Mouse (Mus musculus): ENCODE data around the gene Cap2.

Cap2 gene

DNA sequence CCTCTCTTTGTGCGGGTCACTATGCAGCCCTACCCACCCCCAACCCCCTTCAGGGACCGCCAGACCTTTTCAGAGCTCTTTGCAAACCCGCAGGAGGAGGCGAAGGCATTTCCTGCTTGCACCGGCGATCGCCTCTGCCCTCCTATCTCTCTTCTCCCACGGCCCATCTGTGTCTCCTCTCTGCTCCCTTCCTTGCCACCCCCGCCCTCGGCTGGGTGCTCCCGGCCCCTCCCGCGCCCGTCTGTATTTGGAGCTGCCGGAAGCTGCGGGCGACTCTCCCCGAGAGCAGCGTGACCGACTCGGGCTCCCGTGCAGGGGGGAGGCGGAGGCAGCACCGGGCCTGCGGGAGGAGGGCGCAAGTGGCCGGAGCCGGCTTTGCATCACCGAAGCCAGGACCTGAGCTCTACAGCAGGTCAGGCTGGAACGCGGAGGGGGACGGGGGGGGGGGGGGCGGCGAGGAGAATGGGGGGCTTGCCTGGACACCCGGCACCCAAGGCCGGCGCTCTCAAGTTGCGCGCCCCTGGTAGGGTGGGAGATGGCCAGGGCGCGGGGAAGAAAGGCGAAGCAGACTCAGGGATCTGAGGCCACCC lies at the start of gene Cap2:
Gene Cap2 (plus strand): TSS at position 49 of the 590 bp plus-strand sequence.
- H3K27me3 ChIP-seq (ENCODE audit: insufficient read depth, low read length) = peaks cover 28% of the 10 kb centered on the region
- peaks cover 19% of the 10 kb centered on the region for H3K4me1 ChIP-seq (replicated peaks; ENCODE audit: low read depth, low read length)
- H3K4me3 ChIP-seq (replicated peaks; ENCODE audit: low read length) = peak within 1 kb of the TSS; percentile 77
- H3K9me3 ChIP-seq (ENCODE audit: low read length) = no peaks in the 10 kb centered on the region
- TF ChIP-seq CTCF (conservative IDR thresholded peaks at IDR 0.05; ENCODE audit: low read length) (no peak), NANOG (IDR thresholded peaks at IDR 0.05; ENCODE audit: borderline replicate concordance, low read length) (no peak), POU5F1 (IDR thresholded peaks at IDR 0.05; ENCODE audit: borderline replicate concordance, low read length) (no peak)
- H3K36me3 ChIP-seq (ENCODE audit: insufficient read depth, low read length) = no peaks in the 10 kb centered on the region

DNA sequence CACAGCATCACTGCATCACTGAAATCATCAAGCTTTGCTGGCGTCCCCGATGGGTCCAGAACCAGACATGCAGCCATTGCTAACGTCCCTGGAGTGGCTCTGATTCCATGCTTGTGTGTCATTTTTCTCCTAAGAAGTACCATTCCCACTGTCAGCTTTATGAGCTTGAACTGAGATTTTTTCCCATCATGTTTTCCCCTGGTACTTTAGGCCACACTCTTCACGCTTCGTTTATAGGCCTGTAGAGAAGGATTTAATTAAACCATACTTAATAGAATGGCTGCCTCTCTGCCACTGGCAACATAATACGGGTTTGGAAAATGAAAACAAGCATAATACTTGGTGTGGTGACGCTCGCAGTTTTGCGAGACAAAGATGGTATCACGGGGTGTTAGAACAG lies 42.1 kb upstream of the Cap2 start:
- no peaks in the 10 kb centered on the region for H3K27me3 ChIP-seq (ENCODE audit: insufficient read depth, low read length)
- no peaks in the 10 kb centered on the region for H3K9me3 ChIP-seq (ENCODE audit: low read length)
- no peaks in the 10 kb centered on the region for H3K4me1 ChIP-seq (replicated peaks; ENCODE audit: low read depth, low read length)
- no peak overlapping the region for H3K4me3 ChIP-seq (replicated peaks; ENCODE audit: low read length)
- H3K36me3 ChIP-seq (ENCODE audit: insufficient read depth, low read length) = no peaks in the 10 kb centered on the region
- TF ChIP-seq CTCF (conservative IDR thresholded peaks at IDR 0.05; ENCODE audit: low read length) (no peak), NANOG (IDR thresholded peaks at IDR 0.05; ENCODE audit: borderline replicate concordance, low read length) (no peak)

DNA sequence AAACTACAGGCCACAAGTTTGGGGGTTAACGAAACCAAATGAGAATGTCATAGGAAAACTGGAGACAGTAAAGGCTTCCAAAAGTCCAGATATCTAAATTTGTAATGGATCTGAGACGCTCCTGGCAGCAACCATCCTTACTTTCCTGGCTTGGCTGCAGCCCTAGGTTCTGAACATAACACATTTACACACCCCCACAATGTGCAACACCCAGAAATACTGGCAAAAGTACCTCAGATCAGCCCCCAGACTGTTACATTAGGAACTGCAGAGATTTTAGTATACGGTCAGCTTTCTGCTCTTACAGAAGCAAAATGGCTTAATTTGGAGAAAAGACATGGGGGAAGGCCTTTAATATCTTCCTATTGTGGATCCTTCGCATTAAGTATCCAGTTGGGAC lies 39.4 kb upstream of the Cap2 start:
- no peaks in the 10 kb centered on the region for H3K9me3 ChIP-seq (ENCODE audit: low read length)
- H3K4me3 ChIP-seq (replicated peaks; ENCODE audit: low read length) = no peak overlapping the region
- TF ChIP-seq CTCF (conservative IDR thresholded peaks at IDR 0.05; ENCODE audit: low read length) (no peak), POU5F1 (IDR thresholded peaks at IDR 0.05; ENCODE audit: borderline replicate concordance, low read length) (no peak), NANOG (IDR thresholded peaks at IDR 0.05; ENCODE audit: borderline replicate concordance, low read length) (no peak)
- no peaks in the 10 kb centered on the region for H3K36me3 ChIP-seq (ENCODE audit: insufficient read depth, low read length)
- no peaks in the 10 kb centered on the region for H3K4me1 ChIP-seq (replicated peaks; ENCODE audit: low read depth, low read length)
- no peaks in the 10 kb centered on the region for H3K27me3 ChIP-seq (ENCODE audit: insufficient read depth, low read length)

DNA sequence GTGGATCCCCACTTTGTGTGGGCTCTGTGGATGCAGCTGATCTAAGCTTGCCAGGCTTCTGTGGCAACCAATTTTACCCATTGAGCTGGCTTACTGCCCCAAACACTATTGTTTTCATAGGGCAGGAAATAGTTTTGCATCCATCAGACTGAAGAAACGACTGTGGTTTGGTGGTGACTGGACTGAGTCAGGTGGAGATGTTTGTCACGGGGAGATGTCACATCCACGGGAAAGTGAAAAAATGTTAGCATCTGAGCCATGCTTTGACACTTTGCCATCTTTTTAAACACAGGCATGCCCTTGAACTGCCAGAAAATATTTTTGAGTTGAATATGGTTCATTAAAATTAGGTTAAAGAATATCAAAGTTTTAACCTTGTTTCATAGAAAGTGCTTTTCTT lies 37.9 kb upstream of the Cap2 start:
- H3K27me3 ChIP-seq (ENCODE audit: insufficient read depth, low read length) = no peaks in the 10 kb centered on the region
- TF ChIP-seq CTCF (conservative IDR thresholded peaks at IDR 0.05; ENCODE audit: low read length) (no peak), POU5F1 (IDR thresholded peaks at IDR 0.05; ENCODE audit: borderline replicate concordance, low read length) (no peak), NANOG (IDR thresholded peaks at IDR 0.05; ENCODE audit: borderline replicate concordance, low read length) (no peak)

GRCm38 (mm10) chr13:46468251-46468650 lies 33.4 kb upstream of the Cap2 start:
- peaks cover 3% of the 10 kb centered on the region; the same call in 1 of the 2 replicates for H3K27me3 ChIP-seq (ENCODE audit: insufficient read depth, low read length)
- H3K4me1 ChIP-seq (replicated peaks; ENCODE audit: low read depth, low read length) = no peaks in the 10 kb centered on the region
- TF ChIP-seq NANOG (IDR thresholded peaks at IDR 0.05; ENCODE audit: borderline replicate concordance, low read length) (no peak), POU5F1 (IDR thresholded peaks at IDR 0.05; ENCODE audit: borderline replicate concordance, low read length) (no peak), CTCF (conservative IDR thresholded peaks at IDR 0.05; ENCODE audit: low read length) (no peak)
- H3K9me3 ChIP-seq (ENCODE audit: low read length) = no peaks in the 10 kb centered on the region
- H3K36me3 ChIP-seq (ENCODE audit: insufficient read depth, low read length) = no peaks in the 10 kb centered on the region
- H3K4me3 ChIP-seq (replicated peaks; ENCODE audit: low read length) = no peak overlapping the region

More for the DNA sequence above, 37.9 kb upstream of the Cap2 start:
- Histone ChIP-seq H3K4me1 (replicated peaks; ENCODE audit: low read depth, low read length) (no peaks in the 10 kb centered on the region), H3K36me3 (ENCODE audit: insufficient read depth, low read length) (no peaks in the 10 kb centered on the region), H3K9me3 (ENCODE audit: low read length) (no peaks in the 10 kb centered on the region), H3K4me3 (replicated peaks; ENCODE audit: low read length) (no peak overlapping the region)

- Histone ChIP-seq H3K36me3 (ENCODE audit: insufficient read depth, low read length) (no peaks in the 10 kb centered on the region), H3K4me3 (replicated peaks; ENCODE audit: low read length) (no peak overlapping the region), H3K9me3 (ENCODE audit: low read length) (no peaks in the 10 kb centered on the region), H3K27me3 (ENCODE audit: insufficient read depth, low read length) (peaks cover 3% of the 10 kb centered on the region; the same call in 1 of the 2 replicates), H3K4me1 (replicated peaks; ENCODE audit: low read depth, low read length) (no peaks in the 10 kb centered on the region)
- no peak for TF ChIP-seq POU5F1 (IDR thresholded peaks at IDR 0.05; ENCODE audit: borderline replicate concordance, low read length)
- no peak for TF ChIP-seq CTCF (conservative IDR thresholded peaks at IDR 0.05; ENCODE audit: low read length)
- TF ChIP-seq NANOG (IDR thresholded peaks at IDR 0.05; ENCODE audit: borderline replicate concordance, low read length) = no peak
Observed at GRCm38 (mm10) chr13:46469536-46469935, 32.1 kb upstream of the Cap2 start.

DNA sequence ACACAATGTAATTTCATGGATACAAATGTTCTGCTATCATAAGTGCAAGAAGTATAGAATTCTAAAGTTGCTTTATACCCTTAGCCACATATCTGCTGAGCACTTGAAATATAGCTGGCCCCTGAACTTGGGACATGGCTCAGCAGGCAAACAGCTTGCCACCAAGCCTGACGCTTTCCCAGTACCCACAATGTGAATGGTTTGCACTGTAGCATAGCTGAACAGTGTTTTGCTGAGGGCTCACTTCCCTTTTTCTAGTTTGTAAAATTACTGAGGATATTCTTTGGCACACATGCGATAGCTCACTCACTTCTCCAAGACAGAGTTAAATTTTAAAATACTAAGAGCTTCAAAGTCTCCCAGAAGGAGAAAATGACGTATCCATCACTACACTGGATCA lies 20.4 kb upstream of the Cap2 start:
- no peaks in the 10 kb centered on the region for H3K4me1 ChIP-seq (replicated peaks; ENCODE audit: low read depth, low read length)
- TF ChIP-seq CTCF (conservative IDR thresholded peaks at IDR 0.05; ENCODE audit: low read length) (no peak), NANOG (IDR thresholded peaks at IDR 0.05; ENCODE audit: borderline replicate concordance, low read length) (no peak), POU5F1 (IDR thresholded peaks at IDR 0.05; ENCODE audit: borderline replicate concordance, low read length) (no peak)
- H3K36me3 ChIP-seq (ENCODE audit: insufficient read depth, low read length) = no peaks in the 10 kb centered on the region
- H3K4me3 ChIP-seq (replicated peaks; ENCODE audit: low read length) = no peak overlapping the region
- no peaks in the 10 kb centered on the region for H3K9me3 ChIP-seq (ENCODE audit: low read length)
- H3K27me3 ChIP-seq (ENCODE audit: insufficient read depth, low read length) = no peaks in the 10 kb centered on the region

GRCm38 (mm10) chr13:46485605-46486004 lies 16.0 kb upstream of the Cap2 start:
- H3K4me3 ChIP-seq (replicated peaks; ENCODE audit: low read length) = no peak overlapping the region
- no peaks in the 10 kb centered on the region for H3K4me1 ChIP-seq (replicated peaks; ENCODE audit: low read depth, low read length)
- H3K27me3 ChIP-seq (ENCODE audit: insufficient read depth, low read length) = no peaks in the 10 kb centered on the region
- TF ChIP-seq POU5F1 (IDR thresholded peaks at IDR 0.05; ENCODE audit: borderline replicate concordance, low read length) = no peak
- TF ChIP-seq NANOG (IDR thresholded peaks at IDR 0.05; ENCODE audit: borderline replicate concordance, low read length) = no peak
- TF ChIP-seq CTCF (conservative IDR thresholded peaks at IDR 0.05; ENCODE audit: low read length) = no peak
- no peaks in the 10 kb centered on the region for H3K36me3 ChIP-seq (ENCODE audit: insufficient read depth, low read length)
- H3K9me3 ChIP-seq (ENCODE audit: low read length) = no peaks in the 10 kb centered on the region

DNA sequence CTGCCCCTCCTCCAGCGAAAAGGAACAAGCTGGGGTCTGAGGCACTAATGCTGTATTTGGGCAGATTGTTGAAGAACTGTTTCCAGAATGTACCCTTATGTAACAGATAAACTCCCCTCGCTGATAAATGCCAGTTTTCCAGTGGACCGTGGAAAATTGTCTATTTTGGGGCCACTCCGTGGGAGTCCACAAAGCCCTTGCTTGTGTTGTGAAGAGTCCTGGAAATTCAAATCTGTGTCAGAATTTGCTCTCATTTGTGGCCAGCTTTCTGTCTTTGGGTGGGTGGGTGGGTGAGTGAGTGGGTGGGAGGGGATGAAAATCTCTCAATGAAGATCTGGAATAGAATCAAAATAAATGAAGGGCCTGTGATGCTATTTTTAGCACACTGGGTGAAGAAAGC lies 13.5 kb upstream of the Cap2 start:
- Histone ChIP-seq H3K4me1 (replicated peaks; ENCODE audit: low read depth, low read length) (no peaks in the 10 kb centered on the region), H3K36me3 (ENCODE audit: insufficient read depth, low read length) (no peaks in the 10 kb centered on the region), H3K27me3 (ENCODE audit: insufficient read depth, low read length) (no peaks in the 10 kb centered on the region), H3K9me3 (ENCODE audit: low read length) (no peaks in the 10 kb centered on the region), H3K4me3 (replicated peaks; ENCODE audit: low read length) (no peak overlapping the region)
- no peak for TF ChIP-seq CTCF (conservative IDR thresholded peaks at IDR 0.05; ENCODE audit: low read length)
- TF ChIP-seq POU5F1 (IDR thresholded peaks at IDR 0.05; ENCODE audit: borderline replicate concordance, low read length) = no peak
- no peak for TF ChIP-seq NANOG (IDR thresholded peaks at IDR 0.05; ENCODE audit: borderline replicate concordance, low read length)

Measured in E14TG2a.4 (cell line).